Mouse (Mus musculus): ENCODE data around the gene Rfx7. TPM values are rescaled to one million over a fixed set of nuclear protein-coding genes. Genes with fewer than 3 reads are reported as not detected.

Gene Rfx7
- polyA plus RNA-seq (2014; fragmentation: Illumina TruSeq; extraction: RNeasy Lipid Tissue Mini Kit (QIAGEN cat#74804); ENCODE audit: low read depth, low replicate concordance), result 49.0 TPM

GRCm38 (mm10) chr9:72531996-72532380 lies at the start of gene Rfx7:
Rfx7 (plus strand) TSS chr9:72532240.

DNA sequence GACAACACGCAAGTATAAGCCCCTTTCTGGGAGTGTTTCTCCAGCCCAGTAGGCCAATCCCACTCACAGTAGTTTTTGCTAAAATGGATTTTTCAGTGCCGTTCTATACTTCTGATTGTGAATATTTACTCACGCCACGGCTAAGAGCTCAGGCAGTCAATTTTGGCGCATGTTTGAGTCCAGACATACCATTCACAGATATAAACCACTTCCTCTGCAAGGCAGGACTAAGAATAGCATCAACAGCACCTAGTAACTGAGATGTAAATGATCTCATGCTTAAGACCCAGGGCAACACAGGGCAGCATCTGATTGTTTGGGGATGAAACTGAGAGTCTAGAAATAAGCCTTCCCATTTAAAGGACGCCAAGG lies 39.9 kb upstream of the Rfx7 start, which contains the start of gene Tex9:
Gene Tex9, minus strand, starts transcription at position 19 of the 372 bp plus-strand sequence.

DNA sequence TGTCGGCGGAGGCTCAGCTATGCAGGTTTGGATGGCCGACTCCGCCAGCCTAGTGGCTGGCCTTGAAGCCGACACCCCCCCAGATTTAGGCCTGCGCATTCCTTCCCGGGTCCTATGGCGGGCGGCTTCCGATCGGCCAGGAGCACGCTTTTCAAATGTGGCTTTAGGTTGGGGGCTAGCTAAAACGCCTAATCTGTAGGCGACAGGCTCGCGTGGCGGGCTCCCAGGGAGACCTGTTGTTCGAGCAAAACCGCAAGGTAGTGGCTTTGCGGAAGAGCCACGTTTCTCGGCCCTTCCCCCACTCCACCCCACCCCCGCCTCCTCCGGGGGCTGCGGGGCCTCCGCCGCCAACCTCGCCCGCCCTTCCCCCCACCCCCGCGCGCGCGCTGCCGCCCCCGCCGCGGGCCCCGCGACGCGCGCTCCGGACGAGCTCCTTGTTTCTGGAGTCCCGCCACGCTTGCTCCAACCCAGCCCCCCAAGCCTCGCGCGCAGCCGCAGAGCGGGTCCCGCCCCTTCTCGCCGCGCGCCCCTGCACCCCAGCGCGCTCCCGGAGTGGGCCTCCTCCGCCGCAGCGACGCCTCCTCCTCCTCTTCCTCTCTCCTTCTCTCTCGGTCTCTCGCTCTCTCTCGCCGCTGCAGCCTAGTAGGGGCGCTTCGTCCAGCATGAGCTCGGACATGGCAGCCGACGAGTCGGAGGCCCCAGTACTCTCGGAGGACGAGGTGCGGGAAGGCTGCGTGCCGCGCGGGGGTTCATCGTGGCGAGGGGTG lies 130.0 kb downstream of the Rfx7 start, which contains the start of gene Nedd4:
Gene Nedd4, plus strand, starts transcription at position 452 of the 767 bp plus-strand sequence.

Other genes with a start within 250 kb of the Rfx7 start
- 4.5 TPM for gene Mns1, start 94.2 kb upstream of the Rfx7 start, polyA plus RNA-seq (2014; fragmentation: Illumina TruSeq; extraction: RNeasy Lipid Tissue Mini Kit (QIAGEN cat#74804); ENCODE audit: low read depth, low replicate concordance)
- gene Tex9, start 40.0 kb upstream of the Rfx7 start, polyA plus RNA-seq (2014; fragmentation: Illumina TruSeq; extraction: RNeasy Lipid Tissue Mini Kit (QIAGEN cat#74804); ENCODE audit: low read depth, low replicate concordance), result 15.1 TPM
- 646 TPM for gene Nedd4, start 130.1 kb downstream of the Rfx7 start, polyA plus RNA-seq (2014; fragmentation: Illumina TruSeq; extraction: RNeasy Lipid Tissue Mini Kit (QIAGEN cat#74804); ENCODE audit: low read depth, low replicate concordance)

Data from adrenal gland, adult 10 weeks (tissue).